8 mouse cellular contexts compared by ENCODE assay signal in genomic region chr19:25237492-25238040, GRCm38 (mm10). TPM values are rescaled to one million over a fixed set of nuclear protein-coding genes. Genes with fewer than 3 reads are reported as not detected.
DNase-seq lines count a peak whose midpoint lies in the region; ATAC-seq and TF ChIP-seq lines count a peak whose summit lies in the region.

No protein-coding gene starts in this region.

- H3K36me3 ChIP-seq in ES-E14 (ENCODE audit: control insufficient read depth, insufficient read depth, low read length, poor library complexity, severe bottlenecking), result no peaks in the 10 kb centered on the region
- H3K36me3 ChIP-seq in hindbrain, embryonic 15.5 days, result no peaks in the 10 kb centered on the region

- in situ Hi-C loops in ES-E14 (cut with MboI; ENCODE audit: low sequenced_read_pairs in 2 of 2, unreplicated experiment in 2 of 2), result no loop called here

- H3K27me3 ChIP-seq in hindbrain, embryonic 15.5 days, result peaks cover 17% of the 10 kb centered on the region; the same call in 1 of the 2 replicates

- ATAC-seq in hindbrain, embryonic 15.5 days (ENCODE audit: low FRiP score, low read depth), result no peak
- ATAC-seq in megakaryocyte progenitor cell, adult 5-6 weeks (replicated peaks; ENCODE audit: poor library complexity), result no peak

- DNase-seq in ES-E14 (ENCODE audit: low read depth, low spot score), result no peak
- DNase-seq in gastrocnemius, adult 18-20 months (ENCODE audit: low spot score), result peak; percentile 25
- peak; percentile 5 to 6 for DNase-seq in left cerebral cortex, adult 8-10 months (ENCODE audit: low spot score in 2 of 2)
- DNase-seq in mesoderm, embryonic 11.5 days (ENCODE audit: low read depth, low spot score), result peak; percentile 54
- DNase-seq in right cerebral cortex, postnatal 25 days, result peak; percentile 14

- H3K9ac ChIP-seq in ES-E14 (ENCODE audit: insufficient read depth, low read depth, low read length, poor library complexity, severe bottlenecking), result peak overlapping the region; percentile 77
- H3K9ac ChIP-seq in hindbrain, embryonic 15.5 days, result peak overlapping the region; percentile 44

- H3K4me3 ChIP-seq in ES-E14 (ENCODE audit: insufficient read depth in 1 of 2, low read depth in 1 of 2, low read length in 2 of 2, poor library complexity in 1 of 2, severe bottlenecking in 1 of 2), result peak overlapping the region; percentile 77 to 84
- H3K4me3 ChIP-seq in brown adipose tissue, adult 24 weeks (ENCODE audit: insufficient read depth, low read depth, low read length), result peak overlapping the region; percentile 65
- peak overlapping the region; percentile 80 for H3K4me3 ChIP-seq in hindbrain, embryonic 15.5 days

- no peaks in the 10 kb centered on the region for H3K9me3 ChIP-seq in ES-E14 (ENCODE audit: control insufficient read depth, insufficient read depth, low read depth, low read length)
- H3K9me3 ChIP-seq in hindbrain, embryonic 15.5 days, result no peaks in the 10 kb centered on the region

- WGBS in hindbrain, embryonic 15.5 days, result under 1% methylated on average over 35 of the region's 35 CpGs

- H3K4me1 ChIP-seq in ES-E14 (ENCODE audit: control insufficient read depth in 2 of 2, insufficient read depth in 2 of 2, low read length in 2 of 2, poor library complexity in 1 of 2), result peaks cover 11 to 12% of the 10 kb centered on the region in 2 experiments; a peak in 3 of 4 replicates
- H3K4me1 ChIP-seq in brown adipose tissue, adult 24 weeks (ENCODE audit: control insufficient read depth, insufficient read depth, insufficient read length, low read length), result no peaks in the 10 kb centered on the region
- H3K4me1 ChIP-seq in hindbrain, embryonic 15.5 days (replicated peaks), result peaks cover 20% of the 10 kb centered on the region

- H3K27ac ChIP-seq in ES-E14 (ENCODE audit: insufficient read depth, low read depth, low read length, poor library complexity, severe bottlenecking), result no peak overlapping the region; the same call in 1 of the 2 replicates
- H3K27ac ChIP-seq in brown adipose tissue, adult 24 weeks (replicated peaks; ENCODE audit: low read depth, low read length), result no peak overlapping the region
- 0 out of 2 replicates have a peak overlapping the region, but pooled peaks have one; percentile 63 for H3K27ac ChIP-seq in hindbrain, embryonic 15.5 days (replicated peaks)

- H3K4me2 ChIP-seq in hindbrain, embryonic 15.5 days, result peak overlapping the region; percentile 93

TF ChIP-seq in ES-E14, 5 proteins besides CTCF, POLR2A, EP300 and RAD21:
- TF ChIP-seq ZC3H11A (IDR thresholded peaks at IDR 0.05; ENCODE audit: borderline replicate concordance, low read depth, low read length) (no peak), HCFC1 (IDR thresholded peaks at IDR 0.05; ENCODE audit: borderline replicate concordance, insufficient read depth, low read length) (no peak), ZNF384 (IDR thresholded peaks at IDR 0.05; ENCODE audit: low read depth, low read length) (no peak), CHD2 (IDR thresholded peaks at IDR 0.05; ENCODE audit: low read depth, low read length) (no peak), MAFK (IDR thresholded peaks at IDR 0.05; ENCODE audit: insufficient read depth, low read depth, low read length) (no peak)

RNA-seq across cellular contexts. Expression of gene Kank1, which starts 0.8 kb away (rescaled TPM):
- 9.8 and 11.5 TPM in 2 replicates for total RNA-seq in ES-E14 (2012; rRNA removed)
- 13.1 and 18.0 TPM in 2 replicates for polyA plus RNA-seq in brown adipose tissue, adult 24 weeks (2012; ENCODE audit: insufficient read depth, insufficient read length, missing spikeins)
- total RNA-seq in gastrocnemius, adult 18-20 months (2021), result 10 to 100 TPM; 21.8 to 25.8 TPM
- 10.4 and 11.6 TPM in 2 replicates for polyA plus RNA-seq in hindbrain, embryonic 15.5 days (2015; fragmentation: Nextera tagmentation; extraction: Ambion mirVana)
- total RNA-seq in left cerebral cortex, adult 8-10 months (2022), result 10 to 100 TPM; 13.2 to 15.3 (median 13.7) TPM
- total RNA-seq in megakaryocyte progenitor cell, adult 5-6 weeks (2015), result not detected in 2 replicates
- total RNA-seq in megakaryocyte progenitor cell, adult 5-6 weeks (2017), result not detected in 2 replicates

Comparison
In these comparisons a context has a peak if more than half of its experiments do, and no peak if none do; other contexts are left out.
1. RNA of gene Kank1, which starts 0.8 kb away (total RNA-seq): 21.8 to 25.8 TPM in gastrocnemius, adult 18-20 months, 13.2 to 15.3 TPM in left cerebral cortex, adult 8-10 months and 9.8 to 11.5 TPM in ES-E14; not detected in megakaryocyte progenitor cell, adult 5-6 weeks; every median in the first group is over 10 times any median in the second.
2. Peak in every context shown above with its lines, with median percentiles within 50 percentile points of each other: H3K4me3 ChIP-seq.